31 mouse cellular contexts compared by ENCODE assay signal in genomic region chr3:104447240-104447639, GRCm38 (mm10).
"Had no signal": no experiment of that assay in that cellular context is flagged by ENCODE, and none has a peak within 500 bp of the region (broad histone marks: within the 10 kb centered on the region; RNA-seq: fewer than 3 reads in every experiment).

No protein-coding gene starts in this region.

- H3K27me3 ChIP-seq: limb, embryonic 12.5 days; limb, embryonic 13.5 days; limb, embryonic 15.5 days; liver, embryonic 12.5 days; liver, embryonic 13.5 days; liver, embryonic 15.5 days; lung, embryonic 15.5 days; megakaryocyte, embryonic 14.5 days; midbrain, embryonic 12.5 days; midbrain, embryonic 13.5 days; midbrain, embryonic 15.5 days; neural tube, embryonic 12.5 days had no signal

- H3K4me3 ChIP-seq: left cerebral cortex, adult 2 months; limb, embryonic 12.5 days; limb, embryonic 13.5 days; limb, embryonic 15.5 days; liver, embryonic 12.5 days; liver, embryonic 13.5 days; liver, embryonic 15.5 days; lung, embryonic 15.5 days; megakaryocyte, embryonic 14.5 days; midbrain, embryonic 10.5 days; midbrain, embryonic 12.5 days; midbrain, embryonic 13.5 days; midbrain, embryonic 15.5 days; neural tube, embryonic 12.5 days had no signal

- H3K36me3 ChIP-seq: limb, embryonic 12.5 days; limb, embryonic 13.5 days; limb, embryonic 15.5 days; liver, embryonic 12.5 days; liver, embryonic 13.5 days; liver, embryonic 15.5 days; lung, embryonic 15.5 days; midbrain, embryonic 10.5 days; midbrain, embryonic 12.5 days; midbrain, embryonic 13.5 days; midbrain, embryonic 15.5 days; neural tube, embryonic 12.5 days had no signal

- H3K4me2 ChIP-seq: limb, embryonic 12.5 days; limb, embryonic 13.5 days; limb, embryonic 15.5 days; liver, embryonic 11.5 days; liver, embryonic 12.5 days; liver, embryonic 13.5 days; liver, embryonic 15.5 days; lung, embryonic 14.5 days; lung, embryonic 15.5 days; midbrain, embryonic 11.5 days; midbrain, embryonic 12.5 days; midbrain, embryonic 13.5 days; midbrain, embryonic 15.5 days; neural tube, embryonic 12.5 days had no signal

- DNase-seq: left cerebral cortex, postnatal 4 days; liver; liver, embryonic 13.5 days; liver, postnatal 0 days; lung, adult 18-20 months; lung, adult 2 months; lung, embryonic 14.5 days; lung, postnatal 10 days; lung, postnatal 14 days; lung, postnatal 36 days; lung, postnatal 4 days; midbrain, embryonic 14.5 days had no signal

- H3K9ac ChIP-seq: limb, embryonic 12.5 days; limb, embryonic 13.5 days; limb, embryonic 15.5 days; liver, embryonic 12.5 days; liver, embryonic 13.5 days; liver, embryonic 14.5 days; liver, embryonic 15.5 days; liver, postnatal 0 days; lung, embryonic 14.5 days; lung, embryonic 15.5 days; midbrain, embryonic 12.5 days; midbrain, embryonic 13.5 days; midbrain, embryonic 15.5 days; neural tube, embryonic 12.5 days had no signal

- H3K4me1 ChIP-seq: limb, embryonic 12.5 days; limb, embryonic 13.5 days; neural tube, embryonic 12.5 days had no signal

- H3K9me3 ChIP-seq: limb, embryonic 12.5 days; limb, embryonic 13.5 days; limb, embryonic 15.5 days; liver, embryonic 12.5 days; liver, embryonic 13.5 days; liver, embryonic 15.5 days; lung, embryonic 15.5 days; megakaryocyte, embryonic 14.5 days; midbrain, embryonic 10.5 days; midbrain, embryonic 12.5 days; midbrain, embryonic 13.5 days; midbrain, embryonic 15.5 days; neural tube, embryonic 12.5 days had no signal

- ATAC-seq: liver, embryonic 12.5 days; liver, postnatal 0 days; lung, postnatal 0 days; midbrain, embryonic 13.5 days; midbrain, embryonic 15.5 days; midbrain, embryonic 16.5 days had no signal

- H3K27ac ChIP-seq: left cerebral cortex, adult 2 months; limb, embryonic 12.5 days; limb, embryonic 13.5 days; limb, embryonic 15.5 days; liver, embryonic 12.5 days; liver, embryonic 13.5 days; liver, embryonic 14.5 days; liver, embryonic 15.5 days; lung, embryonic 15.5 days; macrophage; midbrain, embryonic 10.5 days; midbrain, embryonic 12.5 days; midbrain, embryonic 13.5 days; midbrain, embryonic 15.5 days; neural tube, embryonic 12.5 days had no signal
